Comparison of ENCODE assay signal across 13 mouse cellular contexts in genomic region chr11:115737608-115738208, GRCm38 (mm10). TPM values are rescaled to one million over a fixed set of nuclear protein-coding genes. Genes with fewer than 3 reads are reported as not detected.
DNase-seq lines count a peak whose midpoint lies in the region; ATAC-seq lines count a peak whose summit lies in the region.
"Had no signal": no experiment of that assay in that cellular context is flagged by ENCODE, and none has a peak within 500 bp of the region (broad histone marks: within the 10 kb centered on the region; RNA-seq: fewer than 3 reads in every experiment).

No protein-coding gene starts in this region.

- H3K4me3 ChIP-seq in hindbrain, embryonic 10.5 days: peak overlapping the region; percentile 18; the same call in 1 of the 2 replicates
- no peak overlapping the region for H3K4me3 ChIP-seq in hindbrain, embryonic 16.5 days (ENCODE audit: low read length)
- H3K4me3 ChIP-seq in midbrain, embryonic 13.5 days (replicated peaks): no peak overlapping the region
- H3K4me3 ChIP-seq: embryonic facial prominence, embryonic 12.5 days; liver, embryonic 13.5 days had no signal

- H3K9me3 ChIP-seq in hindbrain, embryonic 10.5 days: no peaks in the 10 kb centered on the region
- no peaks in the 10 kb centered on the region for H3K9me3 ChIP-seq in hindbrain, embryonic 16.5 days (ENCODE audit: control insufficient read depth, low read length)
- no peaks in the 10 kb centered on the region for H3K9me3 ChIP-seq in midbrain, embryonic 13.5 days
- H3K9me3 ChIP-seq: embryonic facial prominence, embryonic 12.5 days; liver, embryonic 13.5 days had no signal

- H3K27me3 ChIP-seq in hindbrain, embryonic 10.5 days (ENCODE audit: insufficient read depth, poor library complexity, severe bottlenecking): no peaks in the 10 kb centered on the region
- H3K27me3 ChIP-seq in hindbrain, embryonic 16.5 days (replicated peaks; ENCODE audit: control insufficient read depth, insufficient read depth, low read length): no peaks in the 10 kb centered on the region
- no peaks in the 10 kb centered on the region for H3K27me3 ChIP-seq in midbrain, embryonic 13.5 days
- H3K27me3 ChIP-seq: embryonic facial prominence, embryonic 12.5 days; Patski had no signal

- no peak overlapping the region for H3K9ac ChIP-seq in hindbrain, embryonic 16.5 days (ENCODE audit: low read depth, low read length)
- no peak overlapping the region for H3K9ac ChIP-seq in midbrain, embryonic 13.5 days (replicated peaks)
- H3K9ac ChIP-seq: embryonic facial prominence, embryonic 12.5 days; liver, embryonic 13.5 days had no signal

- ATAC-seq in hindbrain, embryonic 16.5 days: no peak
- peak; percentile 72; the same call in 1 of the 2 replicates for ATAC-seq in midbrain, embryonic 13.5 days
- ATAC-seq: Patski had no signal

- no peak overlapping the region for H3K4me2 ChIP-seq in hindbrain, embryonic 16.5 days (ENCODE audit: low read length)
- no peak overlapping the region for H3K4me2 ChIP-seq in midbrain, embryonic 13.5 days (replicated peaks)
- H3K4me2 ChIP-seq: embryonic facial prominence, embryonic 12.5 days; liver, embryonic 13.5 days had no signal

- no peaks in the 10 kb centered on the region for H3K36me3 ChIP-seq in hindbrain, embryonic 10.5 days
- H3K36me3 ChIP-seq in hindbrain, embryonic 16.5 days (ENCODE audit: control insufficient read depth, insufficient read depth, low read length): no peaks in the 10 kb centered on the region
- H3K36me3 ChIP-seq in midbrain, embryonic 13.5 days: no peaks in the 10 kb centered on the region
- H3K36me3 ChIP-seq: embryonic facial prominence, embryonic 12.5 days; liver, embryonic 13.5 days had no signal

- WGBS in hindbrain, embryonic 10.5 days: 34% methylated on average over 10 of the region's 10 CpGs
- 23% methylated on average over 10 of the region's 10 CpGs for WGBS in hindbrain, embryonic 16.5 days
- WGBS in midbrain, embryonic 13.5 days: 13% methylated on average over 10 of the region's 10 CpGs

- H3K27ac ChIP-seq in hindbrain, embryonic 10.5 days: peak overlapping the region; percentile 87
- H3K27ac ChIP-seq in hindbrain, embryonic 16.5 days (ENCODE audit: low read depth, low read length): no peak overlapping the region
- H3K27ac ChIP-seq in midbrain, embryonic 13.5 days: peak overlapping the region; percentile 45; the same call in 1 of the 2 replicates
- H3K27ac ChIP-seq: embryonic facial prominence, embryonic 12.5 days; liver, embryonic 13.5 days; stomach, postnatal 0 days had no signal

- H3K4me1 ChIP-seq in hindbrain, embryonic 10.5 days (replicated peaks): peaks cover 25% of the 10 kb centered on the region
- peaks cover 3% of the 10 kb centered on the region; the same call in 1 of the 2 replicates for H3K4me1 ChIP-seq in hindbrain, embryonic 16.5 days (ENCODE audit: control insufficient read depth, insufficient read depth, low read depth, low read length)
- H3K4me1 ChIP-seq in midbrain, embryonic 13.5 days (replicated peaks): peaks cover 18% of the 10 kb centered on the region
- H3K4me1 ChIP-seq: embryonic facial prominence, embryonic 12.5 days had no signal

- DNase-seq in hindbrain, embryonic 10.5 days (ENCODE audit: low spot score): peak; percentile 75
- peak; percentile 63 for DNase-seq in embryo, embryonic 10 days (ENCODE audit: low spot score)
- DNase-seq in embryo, embryonic 9.5 days (ENCODE audit: extremely low spot score): peak; percentile 48
- no peak for DNase-seq in gastrocnemius, adult 18-20 months (ENCODE audit: low spot score)
- DNase-seq in spleen, postnatal 36 days (ENCODE audit: low spot score in 2 of 2): no peak
- DNase-seq: cerebellum, adult 8-10 months; liver, embryonic 13.5 days; lung, postnatal 14 days had no signal

RNA-seq across cellular contexts. Expression of gene Tmem94, which starts 27.5 kb away (rescaled TPM):
- polyA plus RNA-seq in hindbrain, embryonic 10.5 days (2016; fragmentation: Nextera tagmentation; extraction: Ambion mirVana): 42.0 and 47.4 TPM in 2 replicates
- 22.0 and 29.0 TPM in 2 replicates for polyA plus RNA-seq in hindbrain, embryonic 16.5 days (2015; fragmentation: Nextera tagmentation; extraction: Ambion mirVana)
- polyA plus RNA-seq in midbrain, embryonic 13.5 days (2015; fragmentation: Nextera tagmentation; extraction: Ambion mirVana): 29.9 and 31.0 TPM in 2 replicates
- total RNA-seq in gastrocnemius, adult 18-20 months (2021): 10 to 100 TPM; 85.1 to 88.2 TPM

RNA-seq across cellular contexts. Expression of gene Grb2, which starts 29.3 kb away (rescaled TPM):
- 92.7 and 119 TPM in 2 replicates for polyA plus RNA-seq in hindbrain, embryonic 10.5 days (2016; fragmentation: Nextera tagmentation; extraction: Ambion mirVana)
- 183 and 193 TPM in 2 replicates for polyA plus RNA-seq in hindbrain, embryonic 16.5 days (2015; fragmentation: Nextera tagmentation; extraction: Ambion mirVana)
- 165 and 176 TPM in 2 replicates for polyA plus RNA-seq in midbrain, embryonic 13.5 days (2015; fragmentation: Nextera tagmentation; extraction: Ambion mirVana)
- total RNA-seq in gastrocnemius, adult 18-20 months (2021): 10 to 100 TPM; 63.9 to 66.6 TPM

Comparison
In these comparisons a context has a peak if more than half of its experiments do, and no peak if none do; other contexts are left out.
1. DNase-seq: peak in hindbrain, embryonic 10.5 days (single experiment), embryo, embryonic 10 days (single experiment) and embryo, embryonic 9.5 days (single experiment); none in gastrocnemius, adult 18-20 months (single experiment) and spleen, postnatal 36 days (0 of 2).